Mouse (Mus musculus) kidney, adult 2 months (tissue): ENCODE results near the gene Bcl2l14. TPM values are rescaled to one million over a fixed set of nuclear protein-coding genes. Genes with fewer than 3 reads are reported as not detected.

Source experiments
- DNase-seq: peaks from one replicate; pipeline ENCODE4 v3.0.0; 2021
- H3K27ac ChIP-seq: fragments of 200-500 bp; 2 replicates; pipeline ENCODE4 v1.5.1; 2012; ENCODE audit warnings: low read depth, low read length, control low read depth, inconsistent platforms; ENCODE audit not compliant: insufficient read depth
- H3K27me3 ChIP-seq: fragments of 200-500 bp; replicated peaks from 2 replicates; pipeline ENCODE4 v1.6.1; 2012; ENCODE audit warnings: mild to moderate bottlenecking, moderate library complexity, low read length, inconsistent platforms; ENCODE audit not compliant: control insufficient read depth, insufficient read depth
- H3K36me3 ChIP-seq: fragments of 200-500 bp; 2 replicates; pipeline ENCODE4 v1.6.1; 2012; ENCODE audit warnings: mild to moderate bottlenecking, moderate library complexity, low read length, inconsistent platforms; ENCODE audit not compliant: control insufficient read depth, insufficient read depth
- H3K4me1 ChIP-seq: fragments of 200-500 bp; 2 replicates; pipeline ENCODE4 v1.6.1; 2011; ENCODE audit warnings: low read length; ENCODE audit not compliant: control insufficient read depth, insufficient read depth
- H3K4me3 ChIP-seq: fragments of 200-500 bp; 2 replicates; pipeline ENCODE4 v1.5.1; 2011; ENCODE audit warnings: mild to moderate bottlenecking, low read depth, low read length, control low read depth; ENCODE audit not compliant: insufficient read depth
- CTCF ChIP-seq: fragments of 200-500 bp; conservative IDR thresholded peaks from 2 replicates; pipeline ENCODE4 v1.5.1; 2011; ENCODE audit warnings: low read depth, mild to moderate bottlenecking, control low read depth, low read length, moderate library complexity, mixed read lengths; ENCODE audit not compliant: insufficient read depth, insufficient read length
- POLR2A ChIP-seq: fragments of 200-500 bp; IDR thresholded peaks from one replicate; pipeline ENCODE4 v1.6.1; 2011; ENCODE audit warnings: low read depth, low read length, control low read depth
- WGBS: fragments of 180-500 bp; shearing (Covaris S2); methylation state at CpG from one replicate; pipeline ENCODE4 v1.1.7; 2018; 5-methylcytosine and 5-hydroxymethylcytosine counted together
- polyA plus RNA-seq: library from polyadenylated mRNA; depleted of rRNA; stranded (reverse); fragments of >200 nt; gene quantifications from 2 replicates; pipeline ENCODE4 v1.2.3, GENCODE M21; 2012

Bcl2l14 gene
- polyA plus RNA-seq, 1 experiment, result 1.1 TPM

- 62% methylated on average over 4 of the region's 4 CpGs for WGBS
- Histone ChIP-seq H3K27me3 (no peaks in the 10 kb centered on the region), H3K27ac (no peak overlapping the region), H3K4me3 (no peak overlapping the region), H3K4me1 (peaks cover 2% of the 10 kb centered on the region; the same call in 1 of the 2 replicates), H3K36me3 (no peaks in the 10 kb centered on the region)
- no peak for DNase-seq
- TF ChIP-seq CTCF, result peak; percentile 58
- no peak for TF ChIP-seq POLR2A
Observed at GRCm38 (mm10) chr6:134365952-134366351, 30.2 kb upstream of the Bcl2l14 start.

GRCm38 (mm10) chr6:134366366-134367351 is 29.5 kb upstream of the Bcl2l14 start:
- peaks cover 2% of the 10 kb centered on the region; the same call in 1 of the 2 replicates for H3K4me1 ChIP-seq
- no peak for TF ChIP-seq POLR2A
- no peak for TF ChIP-seq CTCF
- no peaks in the 10 kb centered on the region for H3K27me3 ChIP-seq
- H3K36me3 ChIP-seq, result no peaks in the 10 kb centered on the region
- WGBS, result 43% methylated on average over 10 of the region's 10 CpGs
- no peak overlapping the region for H3K4me3 ChIP-seq
- DNase-seq, result no peak
- no peak overlapping the region for H3K27ac ChIP-seq

- TF ChIP-seq POLR2A (no peak), CTCF (no peak)
- WGBS, result 71% methylated on average over 12 of the region's 12 CpGs
- Histone ChIP-seq H3K4me1 (peaks cover 2% of the 10 kb centered on the region; the same call in 1 of the 2 replicates), H3K27ac (no peak overlapping the region), H3K36me3 (no peaks in the 10 kb centered on the region), H3K4me3 (no peak overlapping the region), H3K27me3 (no peaks in the 10 kb centered on the region)
- DNase-seq, result no peak
Observed at GRCm38 (mm10) chr6:134367366-134368281, 28.5 kb upstream of the Bcl2l14 start.

GRCm38 (mm10) chr6:134372946-134373345 is 23.2 kb upstream of the Bcl2l14 start:
- no peaks in the 10 kb centered on the region for H3K4me1 ChIP-seq
- DNase-seq, result no peak
- TF ChIP-seq POLR2A, result no peak
- WGBS, result 66% methylated on average over 2 of the region's 2 CpGs
- no peaks in the 10 kb centered on the region for H3K36me3 ChIP-seq
- no peak overlapping the region for H3K27ac ChIP-seq
- H3K4me3 ChIP-seq, result no peak overlapping the region
- no peaks in the 10 kb centered on the region for H3K27me3 ChIP-seq

- DNase-seq, result no peak
- Histone ChIP-seq H3K4me1 (no peaks in the 10 kb centered on the region), H3K36me3 (no peaks in the 10 kb centered on the region), H3K27me3 (no peaks in the 10 kb centered on the region), H3K27ac (no peak overlapping the region), H3K4me3 (no peak overlapping the region)
- TF ChIP-seq POLR2A (no peak), CTCF (no peak)
- 59% methylated on average over 5 of the region's 5 CpGs for WGBS
Observed at GRCm38 (mm10) chr6:134377201-134377600, 18.9 kb upstream of the Bcl2l14 start.

GRCm38 (mm10) chr6:134377856-134378255 is 18.3 kb upstream of the Bcl2l14 start:
- H3K36me3 ChIP-seq, result no peaks in the 10 kb centered on the region
- WGBS, result 73% methylated on average over 3 of the region's 3 CpGs
- H3K4me1 ChIP-seq, result no peaks in the 10 kb centered on the region
- H3K27me3 ChIP-seq, result no peaks in the 10 kb centered on the region
- no peak overlapping the region for H3K27ac ChIP-seq
- DNase-seq, result no peak
- TF ChIP-seq POLR2A, result no peak
- TF ChIP-seq CTCF, result no peak
- no peak overlapping the region for H3K4me3 ChIP-seq
